Mouse (Mus musculus) midbrain, embryonic 13.5 days (tissue): ENCODE data around the gene Cdc42se2. TPM values are rescaled to one million over a fixed set of nuclear protein-coding genes. Genes with fewer than 3 reads are reported as not detected.
A peak's percentile ranks its signal among the peaks of the same experiment; 100 is the strongest.

Source experiments
- ATAC-seq: fragments of 200-750 bp; cut with Nextera tagmentation; 2 replicates; pipeline ENCODE4 v1.8.0; 2017; ENCODE audit warnings: mild to moderate bottlenecking, moderate TSS enrichment, moderate library complexity
- H3K27ac ChIP-seq: fragments of 300-500 bp; sonication (generic); 2 replicates; pipeline ENCODE4 v1.5.1; 2015; ENCODE audit warnings: inconsistent platforms, mild to moderate bottlenecking, moderate library complexity
- H3K27me3 ChIP-seq: fragments of 300-500 bp; sonication (generic); 2 replicates; pipeline ENCODE4 v1.6.1; 2015; ENCODE audit warnings: mild to moderate bottlenecking, inconsistent platforms
- H3K36me3 ChIP-seq: fragments of 300-500 bp; sonication (generic); 2 replicates; pipeline ENCODE4 v1.6.1; 2015; ENCODE audit warnings: mild to moderate bottlenecking, inconsistent platforms
- H3K4me1 ChIP-seq: fragments of 300-500 bp; sonication (generic); replicated peaks from 2 replicates; pipeline ENCODE4 v1.6.1; 2015; ENCODE audit warnings: inconsistent platforms
- H3K4me2 ChIP-seq: fragments of 300-500 bp; sonication (generic); replicated peaks from 2 replicates; pipeline ENCODE4 v1.6.1; 2015; ENCODE audit warnings: moderate library complexity, mild to moderate bottlenecking, inconsistent platforms
- H3K4me3 ChIP-seq: fragments of 300-500 bp; sonication (generic); replicated peaks from 2 replicates; pipeline ENCODE4 v1.5.1; 2015; ENCODE audit warnings: mild to moderate bottlenecking, inconsistent platforms
- H3K9ac ChIP-seq: fragments of 300-500 bp; sonication (generic); replicated peaks from 2 replicates; pipeline ENCODE4 v1.6.1; 2015; ENCODE audit warnings: mild to moderate bottlenecking, inconsistent platforms
- H3K9me3 ChIP-seq: fragments of 300-500 bp; sonication (generic); 2 replicates; pipeline ENCODE4 v1.6.1; 2016; ENCODE audit warnings: mild to moderate bottlenecking, inconsistent platforms
- WGBS: fragments of 180-500 bp; shearing (Covaris S2); methylation state at CpG from one replicate; pipeline ENCODE4 v1.1.7; 2015; 5-methylcytosine and 5-hydroxymethylcytosine counted together
- polyA plus RNA-seq: library from polyadenylated mRNA; unstranded; fragments of >200 nt; fragmentation: Nextera tagmentation; extraction: Ambion mirVana; gene quantifications from 2 replicates; pipeline ENCODE4 v1.2.1, GENCODE M21; 2015

The Cdc42se2 gene
- polyA plus RNA-seq, 1 experiment from 2014 or later: 209 TPM

DNA sequence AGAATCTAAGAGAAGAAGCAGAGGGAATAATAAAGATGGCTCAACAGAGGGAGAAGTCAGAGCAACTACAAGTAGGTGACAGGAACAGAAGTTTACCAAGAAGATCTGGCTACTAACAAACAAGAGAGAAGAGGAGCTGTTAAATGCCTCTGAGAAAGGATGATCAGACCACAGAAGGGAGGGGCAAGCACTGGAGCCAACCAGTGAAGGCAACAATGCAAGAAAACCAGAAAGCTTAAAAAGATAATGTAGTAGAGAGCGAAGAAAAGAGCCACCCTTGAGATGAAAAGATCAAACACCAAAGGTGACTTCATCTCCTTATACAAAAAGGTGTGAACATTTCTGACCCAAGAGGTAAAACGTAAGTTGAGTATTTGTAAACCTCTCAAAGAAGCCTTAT is 46.1 kb downstream of the Cdc42se2 start:
- Histone ChIP-seq H3K9me3 (no peaks in the 10 kb centered on the region), H3K27me3 (no peaks in the 10 kb centered on the region), H3K36me3 (peaks cover 33% of the 10 kb centered on the region), H3K4me1 (peaks cover 5% of the 10 kb centered on the region; the same call in 1 of the 2 replicates), H3K9ac (no peak overlapping the region), H3K4me3 (no peak overlapping the region), H3K27ac (no peak overlapping the region), H3K4me2 (no peak overlapping the region)
- no peak for ATAC-seq
- 99% methylated on average over 2 of the region's 2 CpGs for WGBS

DNA sequence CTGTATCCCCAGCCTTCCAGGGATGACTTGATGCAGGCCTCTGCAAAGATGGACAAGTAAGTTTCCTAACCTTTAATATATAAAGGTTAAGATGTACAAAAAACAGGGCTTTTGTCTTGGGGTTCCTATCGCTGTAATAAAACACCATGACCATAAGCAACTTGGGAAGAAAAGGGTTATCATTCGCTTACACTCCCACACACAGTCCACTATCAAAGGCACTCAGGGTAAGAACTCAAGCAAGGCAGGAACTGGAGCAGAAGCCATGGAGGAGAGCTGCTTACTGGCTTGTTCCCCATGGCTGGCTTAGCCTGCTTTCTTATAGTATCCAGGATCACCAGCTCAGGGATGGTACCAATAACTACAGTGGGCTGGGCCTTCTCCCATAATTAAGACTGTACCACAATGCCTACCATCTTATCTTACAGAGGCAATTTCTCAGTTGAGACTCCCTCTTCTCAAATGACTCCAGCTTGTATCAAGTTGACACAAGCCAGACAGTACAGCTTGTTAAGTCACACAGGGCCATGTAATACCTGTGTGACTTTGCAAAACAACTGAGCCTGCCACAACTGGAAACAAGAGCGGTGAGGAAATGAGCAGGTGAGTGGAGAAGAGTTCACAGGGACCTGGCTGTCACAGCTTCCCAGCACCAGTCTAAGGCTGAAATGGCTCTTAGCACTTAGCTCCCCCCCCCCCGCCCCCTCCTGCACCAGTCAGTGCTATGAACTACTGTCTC is 48.3 kb downstream of the Cdc42se2 start:
- Histone ChIP-seq H3K4me1 (peaks cover 9% of the 10 kb centered on the region), H3K4me2 (no peak overlapping the region), H3K4me3 (no peak overlapping the region), H3K36me3 (peaks cover 51% of the 10 kb centered on the region), H3K9ac (no peak overlapping the region), H3K9me3 (no peaks in the 10 kb centered on the region), H3K27ac (no peak overlapping the region), H3K27me3 (no peaks in the 10 kb centered on the region)
- no peak for ATAC-seq
- WGBS: 93% methylated on average over 4 of the region's 4 CpGs

DNA sequence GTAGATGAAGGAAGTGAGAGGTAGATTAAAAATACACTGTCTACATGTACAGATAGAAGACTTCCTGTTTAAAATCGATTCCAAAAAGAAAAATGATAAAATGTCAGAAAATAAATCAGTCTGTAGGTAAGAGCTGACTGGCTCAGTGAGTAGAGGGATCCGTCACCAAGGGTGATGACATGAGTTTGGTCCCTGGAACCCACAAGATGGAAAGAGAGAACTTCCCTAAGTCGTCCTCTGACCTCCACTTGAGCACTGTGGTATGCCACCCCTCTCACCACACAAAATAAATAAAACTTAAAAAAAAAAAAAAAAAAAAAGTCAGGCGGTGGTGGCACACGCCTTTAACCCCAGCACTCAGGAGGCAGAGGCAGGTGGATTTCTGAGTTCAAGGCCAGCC is 50.6 kb downstream of the Cdc42se2 start:
- peaks cover 11% of the 10 kb centered on the region for H3K4me1 ChIP-seq
- peaks cover 49% of the 10 kb centered on the region for H3K36me3 ChIP-seq
- no peaks in the 10 kb centered on the region for H3K27me3 ChIP-seq
- H3K9ac ChIP-seq: no peak overlapping the region
- 94% methylated on average over 5 of the region's 5 CpGs for WGBS
- H3K4me3 ChIP-seq: no peak overlapping the region
- no peak overlapping the region for H3K27ac ChIP-seq
- H3K9me3 ChIP-seq: no peaks in the 10 kb centered on the region
- H3K4me2 ChIP-seq: no peak overlapping the region
- no peak for ATAC-seq

DNA sequence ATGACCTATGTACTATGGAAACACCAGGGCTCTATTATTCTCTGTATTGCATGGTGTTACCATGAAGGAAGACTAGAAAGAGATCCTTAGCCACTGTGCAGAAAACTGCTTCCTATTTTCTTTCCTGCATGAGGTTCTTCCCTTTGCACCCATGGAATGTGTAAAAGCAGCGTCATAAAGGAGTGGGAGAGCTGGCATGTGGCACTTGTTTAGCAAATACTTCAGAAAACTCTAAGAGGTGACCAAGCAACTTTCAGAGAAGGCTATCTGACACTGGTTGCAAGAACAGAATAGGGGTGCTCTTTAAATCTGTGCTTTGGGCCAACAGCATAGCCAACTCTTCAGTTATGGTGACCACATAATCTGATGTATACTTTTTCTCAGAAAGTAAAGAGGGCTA is 52.4 kb downstream of the Cdc42se2 start:
- Histone ChIP-seq H3K9me3 (no peaks in the 10 kb centered on the region), H3K4me2 (no peak overlapping the region), H3K27ac (no peak overlapping the region), H3K36me3 (peaks cover 52% of the 10 kb centered on the region), H3K4me1 (peaks cover 11% of the 10 kb centered on the region), H3K4me3 (no peak overlapping the region), H3K9ac (no peak overlapping the region), H3K27me3 (no peaks in the 10 kb centered on the region)
- 97% methylated on average over 1 of the region's 1 CpGs for WGBS
- ATAC-seq: no peak

DNA sequence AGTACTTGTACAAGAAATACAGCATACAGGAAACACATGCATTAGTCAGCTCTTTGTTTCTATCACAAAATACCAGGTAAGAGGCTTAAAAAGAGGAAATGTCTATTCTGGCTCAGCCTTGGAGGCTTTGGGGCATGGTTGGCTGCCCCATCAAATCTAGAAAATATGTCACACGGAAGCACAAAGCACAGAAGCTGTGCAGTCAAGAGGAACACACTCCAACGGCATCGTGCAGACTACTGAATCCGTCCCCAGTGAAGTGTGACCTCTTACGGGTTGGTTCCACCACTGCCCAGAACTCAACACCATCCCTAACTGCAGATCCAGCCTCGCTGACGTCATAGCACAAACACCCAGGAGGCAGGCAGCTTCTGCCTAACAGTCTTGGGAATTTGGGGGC is 53.9 kb downstream of the Cdc42se2 start:
- H3K27ac ChIP-seq: no peak overlapping the region; the same call in 1 of the 2 replicates
- ATAC-seq: no peak
- 52% methylated on average over 7 of the region's 7 CpGs for WGBS

DNA sequence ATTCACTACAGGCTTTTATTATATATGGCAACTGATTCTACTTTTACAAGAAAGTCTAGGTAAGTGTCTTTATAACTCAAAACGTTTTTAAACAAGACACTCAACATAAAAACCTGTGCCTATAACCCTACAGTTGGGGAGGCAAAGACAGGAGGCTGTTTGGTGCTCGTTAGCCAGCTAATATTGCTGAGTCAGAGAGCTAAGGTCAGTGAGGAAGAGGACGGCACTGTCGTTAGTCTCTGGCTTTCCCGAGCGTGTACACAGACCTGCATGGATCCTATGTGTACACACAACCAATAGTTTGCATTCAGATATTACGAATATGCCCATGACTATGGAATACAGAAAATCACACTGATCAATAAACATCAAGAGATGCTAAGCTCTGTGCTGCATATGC is 56.1 kb downstream of the Cdc42se2 start:
- Histone ChIP-seq H3K4me1 (peaks cover 6% of the 10 kb centered on the region), H3K9ac (no peak overlapping the region), H3K36me3 (peaks cover 48% of the 10 kb centered on the region), H3K27ac (no peak overlapping the region), H3K9me3 (no peaks in the 10 kb centered on the region), H3K27me3 (no peaks in the 10 kb centered on the region), H3K4me3 (no peak overlapping the region), H3K4me2 (no peak overlapping the region)
- WGBS: 87% methylated on average over 7 of the region's 7 CpGs
- no peak for ATAC-seq

More for the DNA sequence above, 53.9 kb downstream of the Cdc42se2 start:
- Histone ChIP-seq H3K9ac (no peak overlapping the region), H3K4me1 (peaks cover 11% of the 10 kb centered on the region), H3K36me3 (peaks cover 42% of the 10 kb centered on the region), H3K4me3 (no peak overlapping the region), H3K9me3 (no peaks in the 10 kb centered on the region), H3K4me2 (no peak overlapping the region), H3K27me3 (no peaks in the 10 kb centered on the region)

DNA sequence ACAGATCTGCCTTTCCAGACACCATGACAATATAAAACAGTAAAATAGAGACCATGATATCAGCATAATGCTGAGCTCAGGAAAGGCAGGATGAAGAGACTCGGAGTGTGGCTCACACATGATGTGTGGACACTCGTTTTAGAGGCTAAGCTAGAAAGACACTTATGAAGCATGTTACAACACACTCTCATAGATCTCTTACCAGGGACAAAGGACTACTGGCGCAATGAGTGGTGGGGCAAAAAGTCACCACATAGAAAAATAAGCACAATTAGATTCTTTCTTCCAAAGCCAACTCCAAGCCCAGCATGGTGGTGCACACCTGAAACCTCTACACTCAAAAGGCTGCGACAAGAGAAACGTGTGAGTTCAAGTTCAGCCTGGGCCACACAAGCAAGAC is 56.5 kb downstream of the Cdc42se2 start:
- WGBS: 97% methylated on average over 5 of the region's 5 CpGs

DNA sequence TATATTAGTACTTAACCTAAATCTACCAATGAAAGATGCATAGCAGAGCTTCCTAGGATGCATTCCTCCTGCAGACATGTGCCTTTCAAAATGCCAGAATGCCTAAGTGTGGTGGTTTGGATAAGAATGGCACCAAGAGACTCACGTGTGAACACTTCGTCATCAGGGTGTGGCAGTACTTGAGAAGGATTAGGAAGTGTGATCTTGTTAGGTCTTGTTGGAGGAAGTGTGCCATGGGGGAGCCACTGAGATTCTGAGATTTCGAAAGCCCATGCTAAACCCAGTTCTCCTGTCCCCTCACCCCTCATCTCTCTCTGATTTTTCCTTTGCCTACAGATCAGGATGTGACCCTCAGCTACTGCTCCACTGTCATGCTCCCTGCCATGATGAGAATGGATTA is 58.2 kb downstream of the Cdc42se2 start:
- Histone ChIP-seq H3K9ac (no peak overlapping the region), H3K27ac (no peak overlapping the region), H3K4me1 (peaks cover 12% of the 10 kb centered on the region), H3K9me3 (no peaks in the 10 kb centered on the region), H3K36me3 (peaks cover 40% of the 10 kb centered on the region), H3K27me3 (no peaks in the 10 kb centered on the region), H3K4me3 (no peak overlapping the region), H3K4me2 (no peak overlapping the region)
- WGBS: 91% methylated on average over 3 of the region's 3 CpGs
- no peak for ATAC-seq

More for the DNA sequence above, 56.5 kb downstream of the Cdc42se2 start:
- Histone ChIP-seq H3K9ac (no peak overlapping the region), H3K4me2 (no peak overlapping the region), H3K4me3 (no peak overlapping the region), H3K27me3 (no peaks in the 10 kb centered on the region), H3K4me1 (peaks cover 4% of the 10 kb centered on the region), H3K9me3 (no peaks in the 10 kb centered on the region), H3K27ac (no peak overlapping the region), H3K36me3 (peaks cover 48% of the 10 kb centered on the region)
- no peak for ATAC-seq

DNA sequence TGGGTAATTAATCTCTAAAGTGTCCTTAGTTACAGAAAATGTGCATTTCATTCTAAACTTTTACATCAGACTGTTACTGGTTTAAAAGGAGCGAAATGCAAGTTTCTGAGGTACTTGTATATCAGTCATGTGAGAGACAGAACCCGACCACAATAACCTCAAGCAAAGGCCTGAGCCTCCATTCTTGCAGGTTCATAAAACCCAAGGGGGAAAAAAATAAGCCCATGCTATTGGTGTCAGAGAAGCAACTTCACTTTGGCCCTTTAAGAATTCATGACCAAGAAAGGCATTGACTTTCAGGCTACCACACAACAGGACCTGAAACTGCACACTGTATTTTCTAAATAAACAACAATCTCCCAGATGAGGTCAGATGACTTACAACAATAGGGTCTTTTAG is 59.1 kb downstream of the Cdc42se2 start:
- Histone ChIP-seq H3K9me3 (no peaks in the 10 kb centered on the region), H3K4me1 (peaks cover 9% of the 10 kb centered on the region), H3K36me3 (peaks cover 41% of the 10 kb centered on the region), H3K9ac (no peak overlapping the region), H3K27me3 (no peaks in the 10 kb centered on the region), H3K4me2 (no peak overlapping the region), H3K27ac (no peak overlapping the region), H3K4me3 (no peak overlapping the region)
- 98% methylated on average over 2 of the region's 2 CpGs for WGBS
- ATAC-seq: no peak

DNA sequence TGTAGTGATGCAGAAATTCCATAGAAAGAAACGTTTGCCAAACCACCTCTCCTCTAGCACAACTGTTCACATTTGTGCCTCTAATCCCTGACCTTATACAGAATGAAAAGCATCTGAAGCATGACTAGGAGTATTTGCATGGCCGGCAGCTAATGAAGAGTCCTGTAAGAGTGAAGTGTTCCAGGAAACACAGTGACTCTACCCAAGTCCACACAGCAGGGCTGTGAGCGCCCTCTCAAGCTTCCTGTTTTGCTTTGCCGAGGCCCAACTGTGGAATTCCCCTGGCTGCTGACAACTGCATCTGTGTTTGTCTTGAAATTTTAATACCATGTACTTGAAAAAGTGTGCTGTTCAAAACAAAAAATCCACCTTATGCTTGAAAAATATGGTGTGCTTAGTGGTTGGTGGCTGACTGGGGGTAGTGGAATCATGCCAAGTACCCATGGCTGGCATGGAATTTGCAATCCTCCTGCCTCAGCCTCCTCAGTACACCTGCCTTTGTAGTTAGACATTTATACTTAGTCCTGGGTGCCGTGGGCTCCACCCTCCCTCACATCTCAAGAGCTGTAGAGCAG is 60.1 kb downstream of the Cdc42se2 start:
- no peaks in the 10 kb centered on the region for H3K27me3 ChIP-seq
- no peak overlapping the region for H3K27ac ChIP-seq
- ATAC-seq: no peak
- no peak overlapping the region for H3K4me3 ChIP-seq
- peaks cover 50% of the 10 kb centered on the region for H3K36me3 ChIP-seq
- no peak overlapping the region for H3K4me2 ChIP-seq
- H3K9me3 ChIP-seq: no peaks in the 10 kb centered on the region
- peaks cover 9% of the 10 kb centered on the region for H3K4me1 ChIP-seq
- no peak overlapping the region for H3K9ac ChIP-seq
- WGBS: 75% methylated on average over 5 of the region's 5 CpGs

DNA sequence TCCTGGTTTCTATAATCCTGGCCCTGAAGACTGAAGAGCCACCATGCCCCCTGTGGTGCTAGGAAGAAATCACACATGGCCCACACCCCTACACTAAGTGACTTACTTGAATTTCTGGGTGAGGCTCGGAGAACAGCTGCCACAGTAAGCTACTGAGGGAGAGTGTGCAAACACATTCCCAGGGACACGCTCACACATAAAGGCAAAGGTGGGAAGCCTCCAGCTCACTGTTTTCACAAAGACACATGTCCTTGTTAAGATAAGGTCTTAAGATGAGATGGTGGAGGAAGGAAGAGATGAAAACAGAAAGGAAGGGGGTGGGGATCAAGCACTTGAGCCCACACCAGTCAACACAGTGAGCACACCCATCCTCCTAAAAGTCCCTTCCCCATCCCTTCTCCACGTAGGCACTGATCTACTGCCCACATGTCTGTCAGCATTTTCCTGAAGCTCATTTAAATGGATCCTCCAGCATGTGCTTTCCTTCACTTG is 60.9 kb downstream of the Cdc42se2 start:
- Histone ChIP-seq H3K4me2 (no peak overlapping the region), H3K27me3 (no peaks in the 10 kb centered on the region), H3K9ac (no peak overlapping the region), H3K4me3 (no peak overlapping the region), H3K27ac (no peak overlapping the region), H3K4me1 (peaks cover 9% of the 10 kb centered on the region), H3K9me3 (no peaks in the 10 kb centered on the region), H3K36me3 (peaks cover 55% of the 10 kb centered on the region)
- WGBS: 91% methylated on average over 3 of the region's 3 CpGs
- no peak for ATAC-seq

DNA sequence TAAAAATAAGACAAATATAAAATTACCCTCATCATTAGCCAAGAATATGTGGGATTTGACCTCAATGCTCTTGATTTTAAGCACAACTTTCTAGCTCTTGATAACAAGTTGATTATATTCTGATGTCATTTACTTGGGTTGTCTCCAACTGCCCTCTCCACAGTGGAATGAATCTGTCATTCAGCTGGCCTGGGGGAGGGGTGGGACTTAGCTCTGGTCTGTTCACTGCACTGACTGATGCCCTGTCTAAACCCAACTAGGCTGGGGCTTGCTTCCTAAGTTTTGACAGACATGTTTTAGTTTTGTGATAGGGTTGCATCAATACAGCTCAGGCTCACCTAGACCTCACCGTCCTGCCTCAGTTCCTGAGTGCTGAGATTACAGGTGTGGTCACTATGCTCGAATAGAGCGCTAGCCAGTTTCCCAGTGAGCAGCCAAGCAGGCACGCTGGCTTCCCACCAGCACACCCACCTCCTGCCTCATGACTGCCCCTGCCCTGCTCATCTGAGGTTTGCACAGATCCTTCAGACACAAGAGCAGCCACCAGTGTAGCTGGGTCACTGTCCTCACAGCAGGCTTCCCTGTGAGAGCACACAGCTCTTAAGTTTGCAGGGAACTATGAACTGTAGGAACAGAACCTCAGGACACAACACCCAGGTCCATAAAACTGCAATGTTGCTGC is 63.0 kb downstream of the Cdc42se2 start:
- Histone ChIP-seq H3K4me2 (no peak overlapping the region), H3K4me1 (peaks cover 9% of the 10 kb centered on the region), H3K9me3 (no peaks in the 10 kb centered on the region), H3K4me3 (no peak overlapping the region), H3K36me3 (peaks cover 67% of the 10 kb centered on the region), H3K27ac (peak overlapping the region; percentile 35; the same call in 1 of the 2 replicates), H3K9ac (no peak overlapping the region), H3K27me3 (no peaks in the 10 kb centered on the region)
- peak; percentile 67 for ATAC-seq
- 83% methylated on average over 4 of the region's 4 CpGs for WGBS
